ENCODE assay signal across 9 mouse cellular contexts in the genomic region with DNA sequence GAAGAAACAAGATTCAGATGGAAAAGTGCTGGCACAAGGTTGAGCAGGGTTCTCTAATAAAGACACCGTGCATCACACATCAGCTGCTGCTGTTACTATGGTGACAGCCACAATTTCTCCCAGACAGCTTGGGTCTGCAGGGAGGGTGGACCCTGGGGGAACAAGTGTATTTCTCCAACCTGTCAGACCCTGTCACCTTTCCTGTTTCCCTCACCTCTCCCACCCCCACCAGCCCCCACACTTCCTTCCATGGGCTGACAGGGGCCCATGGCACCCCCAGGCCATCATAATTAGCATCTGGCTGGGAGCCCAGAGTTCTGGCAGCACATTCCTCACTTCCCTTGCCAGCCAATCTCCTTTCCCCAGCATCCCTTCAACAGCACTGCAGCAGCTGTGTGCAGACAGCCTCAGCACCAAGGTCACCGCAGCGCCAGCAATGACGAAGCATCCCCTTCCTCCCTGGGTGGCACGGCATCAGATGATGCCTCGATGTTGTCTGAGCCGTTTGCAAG. TPM values are rescaled to one million over a fixed set of nuclear protein-coding genes. Genes with fewer than 3 reads are reported as not detected.
DNase-seq lines count a peak whose midpoint lies in the region; ATAC-seq and TF ChIP-seq lines count a peak whose summit lies in the region.
"Had no signal": no experiment of that assay in that cellular context is flagged by ENCODE, and none has a peak within 500 bp of the region (broad histone marks: within the 10 kb centered on the region; RNA-seq: fewer than 3 reads in every experiment).

No protein-coding gene starts in this region.

- H3K4me2 ChIP-seq in intestine, postnatal 0 days (replicated peaks; ENCODE audit: low read depth): peak overlapping the region; percentile 2

- H3K79me2 ChIP-seq in heart, adult 2 months (replicated peaks; ENCODE audit: control insufficient read depth, insufficient read depth, low read length): no peaks in the 10 kb centered on the region

- H3K27me3 ChIP-seq in heart, adult 2 months (ENCODE audit: control insufficient read depth, insufficient read depth, low read length): no peaks in the 10 kb centered on the region
- H3K27me3 ChIP-seq in intestine, postnatal 0 days (replicated peaks; ENCODE audit: control insufficient read depth, insufficient read depth, low read length): no peaks in the 10 kb centered on the region

- H3K4me3 ChIP-seq in gastrocnemius, adult 2 months: peak overlapping the region; percentile 53
- H3K4me3 ChIP-seq in heart, adult 2 months: peak overlapping the region; percentile 14; the same call in 1 of the 2 replicates
- no peak overlapping the region for H3K4me3 ChIP-seq in intestine, postnatal 0 days (ENCODE audit: low read depth, low read length)

- TF ChIP-seq POLR2A in heart, adult 2 months (IDR thresholded peaks at IDR 0.05; ENCODE audit: insufficient read depth, low read depth, low read length): no peak

- ATAC-seq in intestine, postnatal 0 days: peak; percentile 30
- ATAC-seq in monocyte, adult 5-6 weeks (replicated peaks; ENCODE audit: insufficient number of reproducible peaks, low FRiP score, low TSS enrichment, poor library complexity, severe bottlenecking): 0 out of 2 replicates have a peak, but pooled peaks have one; percentile 17

- 0 out of 2 replicates have a peak overlapping the region, but pooled peaks have one; percentile 16 for H3K27ac ChIP-seq in gastrocnemius, adult 2 months
- H3K27ac ChIP-seq in heart, adult 2 months: no peak overlapping the region
- H3K27ac ChIP-seq in intestine, postnatal 0 days (ENCODE audit: low read depth, low read length): no peak overlapping the region

- H3K9me3 ChIP-seq in intestine, postnatal 0 days (ENCODE audit: control insufficient read depth): no peaks in the 10 kb centered on the region
- H3K9me3 ChIP-seq: G1E had no signal

- intact Hi-C loops in gastrocnemius, adult 2 months (cut with DNase I): no loop called here
- intact Hi-C loops in gastrocnemius, postnatal 36 days (cut with DNase I): no loop called here
- intact Hi-C loops in heart, adult 2 months (cut with DNase I): no loop called here
- intact Hi-C loops in left cerebral cortex, postnatal 10 days (cut with DNase I): no loop called here

- no peaks in the 10 kb centered on the region for H3K36me3 ChIP-seq in heart, adult 2 months (ENCODE audit: control insufficient read depth, insufficient read depth, low read length)
- H3K36me3 ChIP-seq in intestine, postnatal 0 days (ENCODE audit: control insufficient read depth, insufficient read depth): no peaks in the 10 kb centered on the region
- H3K36me3 ChIP-seq: G1E had no signal

- TF ChIP-seq CTCF in gastrocnemius, adult 2 months (IDR thresholded peaks at IDR 0.05): no peak
- TF ChIP-seq CTCF in heart, adult 2 months (IDR thresholded peaks at IDR 0.05): no peak
- no peak for TF ChIP-seq CTCF in intestine, postnatal 0 days (IDR thresholded peaks at IDR 0.05; ENCODE audit: low read depth)

- 2% methylated on average over 7 of the region's 7 CpGs for WGBS in heart, adult 2 months
- 12% methylated on average over 7 of the region's 7 CpGs for WGBS in intestine, postnatal 0 days

- no peak overlapping the region for H3K9ac ChIP-seq in heart, adult 2 months (ENCODE audit: low read depth, low read length)
- H3K9ac ChIP-seq in intestine, postnatal 0 days (ENCODE audit: low read depth, low read length): no peak overlapping the region

- peak; percentile 44 for DNase-seq in gastrocnemius, adult 2 months
- DNase-seq in gastrocnemius, postnatal 36 days: no peak
- peak; percentile 69 for DNase-seq in embryo, embryonic 10.5 days (ENCODE audit: low spot score)
- peak; percentile 36 to 37 for DNase-seq in heart, adult 2 months
- peak; percentile 77 for DNase-seq in left cerebral cortex, postnatal 10 days (ENCODE audit: extremely low spot score in 1 of 2, low spot score in 2 of 2)
- DNase-seq in adipocyte (ENCODE audit: low spot score): no peak

- TF ChIP-seq EP300 in heart, adult 2 months (IDR thresholded peaks at IDR 0.05; ENCODE audit: insufficient read depth, low read depth, low read length): no peak

- H3K4me1 ChIP-seq in heart, adult 2 months (ENCODE audit: control insufficient read depth, insufficient read depth, low read length): no peaks in the 10 kb centered on the region
- H3K4me1 ChIP-seq in intestine, postnatal 0 days (replicated peaks; ENCODE audit: control insufficient read depth, insufficient read depth, low read length): no peaks in the 10 kb centered on the region

RNA-seq across cellular contexts. Expression of a gene that starts 39.4 kb away (rescaled TPM):
- 10 to 100 TPM; 24.1 to 26.2 TPM for total RNA-seq in gastrocnemius, adult 2 months (2021)
- total RNA-seq in gastrocnemius, postnatal 36 days (2021): 10 to 100 TPM; 15.5 to 22.5 TPM
- 10 to 100 TPM; 22.8 to 34.2 TPM for total RNA-seq in heart, adult 2 months (2021)
- polyA plus RNA-seq in heart, adult 2 months (2012; rRNA removed): 24.2 and 34.4 TPM in 2 replicates
- 42.0 and 55.0 TPM in 2 replicates for polyA plus RNA-seq in intestine, postnatal 0 days (2015; fragmentation: Nextera tagmentation; extraction: Ambion mirVana)
- 10 to 100 TPM; 57.9 to 59.4 TPM for total RNA-seq in left cerebral cortex, postnatal 10 days (2021)
- 66.6 to 90.5 TPM (median 70.1 TPM) in 3 replicates for total RNA-seq in monocyte, adult 5-6 weeks (2017)

Comparison
In these comparisons a context has a peak if more than half of its experiments do, and no peak if none do; other contexts are left out.
1. DNase-seq: peak in gastrocnemius, adult 2 months (single experiment), embryo, embryonic 10.5 days (single experiment), heart, adult 2 months (2 of 2) and left cerebral cortex, postnatal 10 days (2 of 2); none in gastrocnemius, postnatal 36 days (0 of 2) and adipocyte (single experiment).